Mouse (Mus musculus) lung, embryonic 14.5 days (tissue): Measurements from ENCODE around the gene Rarres2. TPM values are rescaled to one million over a fixed set of nuclear protein-coding genes. Genes with fewer than 3 reads are reported as not detected.
"Not testable (repeated sequence)": the region's sequence is repeated elsewhere in the genome, so short reads cannot be mapped to it uniquely, and the experiment has no call there.

Source experiments
- ATAC-seq: fragments of 200-750 bp; cut with Nextera tagmentation; 2 replicates; pipeline ENCODE4 v1.8.0; 2017; ENCODE audit warnings: mild to moderate bottlenecking, moderate TSS enrichment, moderate library complexity; ENCODE audit not compliant: insufficient read depth
- DNase-seq: peaks from one replicate; pipeline ENCODE4 v3.0.0-alpha.2; 2015
- H3K27ac ChIP-seq: fragments of 300-500 bp; sonication (generic); 2 replicates; pipeline ENCODE4 v1.5.1; 2014; ENCODE audit warnings: low read depth, mild to moderate bottlenecking, moderate library complexity
- H3K27me3 ChIP-seq: fragments of 300-500 bp; sonication (generic); 2 replicates; pipeline ENCODE4 v1.6.1; 2014; ENCODE audit warnings: low read length, control low read depth; ENCODE audit not compliant: insufficient read depth
- H3K36me3 ChIP-seq: fragments of 300-500 bp; sonication (generic); 2 replicates; pipeline ENCODE4 v1.6.1; 2014; ENCODE audit warnings: control low read depth; ENCODE audit not compliant: insufficient read depth
- H3K4me1 ChIP-seq: fragments of 300-500 bp; sonication (generic); 2 replicates; pipeline ENCODE4 v1.6.1; 2014; ENCODE audit warnings: antibody characterized with exemption, control low read depth; ENCODE audit not compliant: insufficient read depth
- H3K4me2 ChIP-seq: fragments of 300-500 bp; sonication (generic); 2 replicates; pipeline ENCODE4 v1.6.1; 2014; ENCODE audit warnings: mild to moderate bottlenecking
- H3K4me3 ChIP-seq: fragments of 300-500 bp; sonication (generic); 2 replicates; pipeline ENCODE4 v1.5.1; 2014; ENCODE audit warnings: low read depth, low read length
- H3K9ac ChIP-seq: fragments of 300-500 bp; sonication (generic); 2 replicates; pipeline ENCODE4 v1.6.1; 2014
- H3K9me3 ChIP-seq: fragments of 300-500 bp; sonication (generic); 2 replicates; pipeline ENCODE4 v1.6.1; 2016; ENCODE audit warnings: low read depth, low read length, control low read depth
- CTCF ChIP-seq: IDR thresholded peaks from 2 replicates; pipeline ENCODE4 v1.5.1; 2016; ENCODE audit warnings: antibody characterized with exemption, low read depth
- WGBS: fragments of 180-500 bp; shearing (Covaris S2); extraction: QIAGEN DNeasy Blood & Tissue Kit; methylation state at CpG from one replicate; pipeline ENCODE4 v1.1.7; 2014; 5-methylcytosine and 5-hydroxymethylcytosine counted together
- polyA plus RNA-seq: library from polyadenylated mRNA; unstranded; fragments of >200 nt; fragmentation: Nextera tagmentation; extraction: Ambion mirVana; gene quantifications from 2 replicates; pipeline ENCODE4 v1.2.1, GENCODE M21; 2014

Gene Rarres2
- polyA plus RNA-seq, 1 experiment from 2014 or later = 43.1 TPM

DNA sequence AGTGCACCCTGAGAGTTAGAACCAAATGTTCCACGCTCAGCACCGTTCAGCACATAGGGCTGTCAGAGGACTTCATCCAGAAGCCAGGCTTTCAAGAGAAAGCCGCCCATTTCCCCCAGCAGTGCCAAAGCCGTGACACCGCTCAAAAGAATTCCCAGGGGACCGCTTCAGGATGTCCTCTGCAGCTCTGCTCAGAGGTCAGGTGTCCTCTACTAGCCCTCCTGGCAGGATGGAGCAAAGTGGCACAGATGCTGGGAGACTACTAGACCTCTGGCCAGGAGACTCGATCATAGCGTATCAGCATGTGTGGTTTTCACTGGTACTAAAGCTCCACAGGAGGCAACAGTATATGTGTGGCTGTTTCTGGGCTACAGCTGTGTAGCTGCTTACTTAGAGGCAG lies 37.7 kb downstream of the Rarres2 start:
- ATAC-seq = no peak
- no peak overlapping the region for H3K9ac ChIP-seq
- 75% methylated on average over 8 of the region's 8 CpGs for WGBS
- TF ChIP-seq CTCF = no peak
- H3K27me3 ChIP-seq = no peaks in the 10 kb centered on the region
- peaks cover 3% of the 10 kb centered on the region; the same call in 1 of the 2 replicates for H3K4me1 ChIP-seq
- no peak for DNase-seq
- 0 out of 2 replicates have a peak, but pooled peaks cover 5% of the 10 kb centered on the region for H3K36me3 ChIP-seq
- H3K9me3 ChIP-seq = no peaks in the 10 kb centered on the region
- H3K4me3 ChIP-seq = no peak overlapping the region
- H3K4me2 ChIP-seq = no peak overlapping the region
- no peak overlapping the region for H3K27ac ChIP-seq

DNA sequence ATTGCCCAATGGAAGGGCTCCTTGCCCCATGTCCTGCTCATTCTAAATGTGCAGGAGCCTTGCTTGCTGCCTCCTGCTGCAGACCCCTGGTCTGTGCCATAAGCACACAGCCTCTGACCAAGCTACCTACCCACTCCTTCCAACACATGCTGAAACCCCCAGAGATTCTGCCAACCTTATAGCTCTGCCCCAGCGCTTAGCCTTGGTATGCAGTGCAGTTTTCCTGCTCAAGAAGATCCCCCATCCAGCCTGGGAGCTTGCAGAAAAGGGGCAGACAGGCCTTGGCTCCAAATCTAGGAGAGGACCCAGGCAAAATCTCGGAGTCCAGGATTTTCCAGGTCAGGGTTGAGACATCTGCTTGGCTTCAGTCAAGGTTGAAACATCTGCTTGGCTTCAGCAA lies 39.1 kb downstream of the Rarres2 start:
- Histone ChIP-seq H3K27ac (no peak overlapping the region), H3K36me3 (0 out of 2 replicates have a peak, but pooled peaks cover 5% of the 10 kb centered on the region), H3K9ac (no peak overlapping the region), H3K4me3 (no peak overlapping the region), H3K27me3 (no peaks in the 10 kb centered on the region), H3K4me1 (peaks cover 3% of the 10 kb centered on the region; the same call in 1 of the 2 replicates), H3K4me2 (no peak overlapping the region), H3K9me3 (no peaks in the 10 kb centered on the region)
- ATAC-seq (no peak), DNase-seq (no peak)
- no peak for TF ChIP-seq CTCF
- 65% methylated on average over 2 of the region's 2 CpGs for WGBS

DNA sequence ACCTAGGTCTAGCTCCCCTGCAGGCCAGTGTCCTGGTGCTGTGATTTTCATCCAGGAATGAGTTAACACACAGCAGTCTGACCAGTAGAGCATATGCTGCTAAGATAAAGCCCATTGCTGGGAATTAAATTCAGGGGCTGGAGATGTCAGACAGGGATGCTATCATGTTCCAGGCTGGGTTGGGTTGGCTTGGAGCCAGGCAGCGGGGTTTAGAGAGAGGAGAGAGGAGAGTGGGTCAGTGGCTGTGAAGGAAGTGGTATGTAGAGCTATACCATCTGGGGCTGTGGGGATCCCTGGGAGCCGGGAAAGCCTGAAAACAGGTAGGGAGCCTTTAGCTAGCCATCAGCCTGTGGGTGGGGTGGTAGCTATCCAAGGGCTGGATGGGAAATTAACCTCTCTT lies 41.7 kb downstream of the Rarres2 start:
- peak; percentile 13; the same call in 1 of the 2 replicates for TF ChIP-seq CTCF
- H3K36me3 ChIP-seq = peaks cover 9% of the 10 kb centered on the region; the same call in 1 of the 2 replicates
- H3K27ac ChIP-seq = no peak overlapping the region

DNA sequence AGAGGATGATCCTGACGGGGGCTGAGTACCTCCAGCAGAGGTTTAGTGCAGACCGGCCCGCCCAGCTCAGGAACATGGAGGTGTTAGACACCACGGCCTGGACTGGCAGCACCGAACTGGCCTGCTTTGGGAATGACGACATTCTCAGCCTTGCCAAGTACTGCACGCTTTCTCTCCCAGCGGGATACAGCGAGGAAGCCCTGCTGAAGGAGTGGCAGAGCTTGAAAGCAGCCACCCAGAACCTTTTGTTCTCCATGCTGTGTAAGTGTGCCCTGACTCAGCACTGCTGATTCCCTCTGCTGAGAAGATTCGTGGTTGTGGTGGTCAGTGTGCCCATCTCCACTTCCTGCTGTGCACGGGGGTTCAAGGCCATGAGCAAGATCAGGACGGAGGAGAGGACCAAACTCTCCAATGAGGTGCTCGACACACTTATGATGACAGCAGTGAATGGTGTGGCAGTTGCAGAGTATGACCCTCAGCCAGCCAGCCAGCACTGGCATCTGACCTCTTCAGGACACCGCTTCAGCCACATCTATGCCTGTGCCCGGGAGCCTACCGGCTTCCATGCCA lies 42.6 kb downstream of the Rarres2 start:
- no peak overlapping the region for H3K9ac ChIP-seq

More for the DNA sequence above, 41.7 kb downstream of the Rarres2 start:
- no peak overlapping the region for H3K4me2 ChIP-seq
- 0 out of 2 replicates have a peak, but pooled peaks cover 3% of the 10 kb centered on the region for H3K4me1 ChIP-seq
- no peak overlapping the region for H3K9ac ChIP-seq
- 28% methylated on average over 2 of the region's 2 CpGs for whole genome bisulfite sequencing
- peak; percentile 80 for DNase-seq
- no peaks in the 10 kb centered on the region for H3K27me3 ChIP-seq
- peak; percentile 77 for ATAC-seq
- H3K4me3 ChIP-seq = no peak overlapping the region
- H3K9me3 ChIP-seq = no peaks in the 10 kb centered on the region

DNA sequence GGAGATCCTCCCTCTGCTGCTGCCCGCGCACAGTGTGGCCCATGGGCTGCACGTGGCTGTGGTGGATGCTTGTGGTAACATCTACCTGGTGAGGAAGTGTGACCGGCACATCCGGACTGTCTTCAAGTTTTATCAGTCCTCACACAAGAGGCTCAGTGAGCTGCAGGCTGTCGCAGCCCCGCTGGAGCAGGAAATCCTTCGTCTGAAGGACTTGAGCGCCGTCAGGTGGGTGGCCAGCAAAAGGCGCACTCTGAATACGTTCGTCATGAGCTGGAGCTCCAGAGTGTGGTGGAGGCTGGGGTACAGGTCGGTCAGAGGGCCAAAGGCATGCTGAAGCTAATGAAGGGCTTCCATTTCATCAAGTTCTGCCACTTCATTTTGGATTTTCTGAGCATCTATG lies 43.3 kb downstream of the Rarres2 start:
- DNase-seq (peak; percentile 41), ATAC-seq (no peak)
- Histone ChIP-seq H3K27me3 (no peaks in the 10 kb centered on the region), H3K4me1 (0 out of 2 replicates have a peak, but pooled peaks cover 3% of the 10 kb centered on the region), H3K9me3 (no peaks in the 10 kb centered on the region), H3K27ac (no peak overlapping the region), H3K9ac (no peak overlapping the region), H3K4me2 (no peak overlapping the region), H3K4me3 (no peak overlapping the region), H3K36me3 (peaks cover 9% of the 10 kb centered on the region; the same call in 1 of the 2 replicates)
- WGBS = 67% methylated on average over 14 of the region's 14 CpGs
- TF ChIP-seq CTCF = peak; percentile 44

More for the DNA sequence above, 42.6 kb downstream of the Rarres2 start:
- Histone ChIP-seq H3K27ac (no peak overlapping the region), H3K4me1 (0 out of 2 replicates have a peak, but pooled peaks cover 3% of the 10 kb centered on the region), H3K9me3 (no peaks in the 10 kb centered on the region), H3K4me2 (no peak overlapping the region), H3K4me3 (no peak overlapping the region), H3K27me3 (no peaks in the 10 kb centered on the region), H3K36me3 (peaks cover 9% of the 10 kb centered on the region; the same call in 1 of the 2 replicates)
- no peak for TF ChIP-seq CTCF
- WGBS = 79% methylated on average over 16 of the region's 16 CpGs
- DNase-seq (no peak), ATAC-seq (no peak)

DNA sequence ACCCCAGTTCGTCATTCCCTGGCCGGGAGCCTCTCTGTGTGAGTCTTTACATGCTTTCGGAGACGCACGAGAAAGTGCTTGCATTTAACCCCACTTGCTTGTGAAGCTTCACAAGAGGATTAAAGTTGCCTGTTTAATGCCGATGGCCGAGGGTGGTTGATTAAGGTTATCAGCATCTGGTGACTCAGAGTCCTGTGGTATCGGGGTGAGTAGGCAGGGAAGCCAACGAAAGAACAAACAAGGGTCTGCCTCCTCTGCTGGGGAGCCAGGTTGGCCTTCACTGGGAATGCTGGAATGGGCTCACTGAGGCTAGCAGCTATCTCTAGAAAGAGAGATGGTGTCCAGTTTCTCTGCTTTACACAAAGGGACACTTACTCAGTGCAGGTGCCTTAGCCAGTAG lies 44.7 kb downstream of the Rarres2 start:
- Histone ChIP-seq H3K4me3 (no peak overlapping the region), H3K27ac (no peak overlapping the region), H3K9me3 (no peaks in the 10 kb centered on the region), H3K9ac (no peak overlapping the region), H3K4me2 (no peak overlapping the region), H3K4me1 (0 out of 2 replicates have a peak, but pooled peaks cover 3% of the 10 kb centered on the region), H3K27me3 (no peaks in the 10 kb centered on the region), H3K36me3 (peaks cover 9% of the 10 kb centered on the region; the same call in 1 of the 2 replicates)
- WGBS = 83% methylated on average over 9 of the region's 9 CpGs
- ATAC-seq = no peak
- TF ChIP-seq CTCF = no peak
- DNase-seq = no peak

DNA sequence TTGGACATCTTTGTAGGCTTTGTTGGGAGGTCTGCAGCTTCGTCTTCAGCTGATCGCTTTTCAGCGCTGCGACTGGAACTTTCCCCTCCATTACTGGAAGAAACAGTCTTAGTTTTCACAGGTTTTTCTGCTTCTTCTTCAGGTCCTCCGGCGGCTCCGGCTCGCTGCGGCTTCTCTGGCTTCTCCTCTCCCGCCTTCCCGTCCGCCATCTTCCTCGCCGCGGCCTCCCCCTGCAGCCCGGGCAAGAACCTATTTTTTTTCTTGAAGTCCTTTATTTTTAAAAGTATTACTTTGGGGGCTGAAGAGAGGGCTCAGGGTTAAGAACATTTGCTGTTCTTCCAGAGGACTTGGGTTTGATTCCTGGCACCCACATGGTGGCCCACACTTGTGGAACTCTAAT lies 47.7 kb downstream of the Rarres2 start:
- peaks cover 11% of the 10 kb centered on the region; the same call in 1 of the 2 replicates for H3K36me3 ChIP-seq
- WGBS = 97% methylated on average over 13 of the region's 16 CpGs
- not testable (repeated sequence) for H3K27ac ChIP-seq, H3K4me1 ChIP-seq, H3K27me3 ChIP-seq, H3K9ac ChIP-seq, H3K9me3 ChIP-seq, H3K4me3 ChIP-seq, ATAC-seq, H3K4me2 ChIP-seq, DNase-seq

Other genes starting within 250 kb of the Rarres2 start
- 18.6 and 22.3 TPM in 2 replicates for gene Krba1, start 177.2 kb downstream of the Rarres2 start, polyA plus RNA-seq
- gene Zfp467, start 127.0 kb downstream of the Rarres2 start, polyA plus RNA-seq = 20.7 TPM in 2 replicates
- gene Sspo, start 124.6 kb downstream of the Rarres2 start, polyA plus RNA-seq = 0.11 and 0.18 TPM in 2 replicates
- 7.4 and 7.9 TPM in 2 replicates for gene Atp6v0e2, start 35.2 kb downstream of the Rarres2 start, polyA plus RNA-seq
- 5.4 and 7.8 TPM in 2 replicates for gene Lrrc61, start 18.0 kb downstream of the Rarres2 start, polyA plus RNA-seq
- not detected in 2 replicates for gene Gm45021, start 16.8 kb upstream of the Rarres2 start, polyA plus RNA-seq
- 30.3 and 31.5 TPM in 2 replicates for gene Repin1, start 21.1 kb upstream of the Rarres2 start, polyA plus RNA-seq
- not detected in 2 replicates for gene Gm44965, start 21.2 kb upstream of the Rarres2 start, polyA plus RNA-seq
- 7.6 and 7.8 TPM in 2 replicates for gene Zfp775, start 29.3 kb upstream of the Rarres2 start, polyA plus RNA-seq
- 0.34 and 0.49 TPM in 2 replicates for gene AI854703, start 54.0 kb upstream of the Rarres2 start, polyA plus RNA-seq
- gene Gimap8, start 74.4 kb upstream of the Rarres2 start, polyA plus RNA-seq = 1.3 and 1.5 TPM in 2 replicates
- 11.7 and 12.7 TPM in 2 replicates for gene Gimap9, start 103.3 kb upstream of the Rarres2 start, polyA plus RNA-seq
- gene Gimap4, start 111.8 kb upstream of the Rarres2 start, polyA plus RNA-seq = 25.6 and 27.8 TPM in 2 replicates
- 38.0 and 38.5 TPM in 2 replicates for gene Gimap6, start 135.4 kb upstream of the Rarres2 start, polyA plus RNA-seq
- gene Gm28053, start 145.8 kb upstream of the Rarres2 start, polyA plus RNA-seq = 3.8 and 3.9 TPM in 2 replicates
- not detected in 2 replicates for gene Gimap7, start 145.8 kb upstream of the Rarres2 start, polyA plus RNA-seq
- 35.3 and 37.2 TPM in 2 replicates for gene Gimap1, start 166.3 kb upstream of the Rarres2 start, polyA plus RNA-seq
- gene Gimap5, start 173.4 kb upstream of the Rarres2 start, polyA plus RNA-seq = 20.7 and 21.7 TPM in 2 replicates
- not detected in 2 replicates for gene Gimap3, start 198.1 kb upstream of the Rarres2 start, polyA plus RNA-seq